Mouse (Mus musculus): ENCODE measurements around the gene Cyp2c37. TPM values are rescaled to one million over a fixed set of nuclear protein-coding genes. Genes with fewer than 3 reads are reported as not detected.
"Not testable (repeated sequence)": the region's sequence is repeated elsewhere in the genome, so short reads cannot be mapped to it uniquely, and the experiment has no call there.

Gene Cyp2c37
- 819 and 1,307 TPM in 2 replicates for total RNA-seq (2014; rRNA removed)
- 391 and 435 TPM in 2 replicates for polyA plus RNA-seq (2012; rRNA removed)

- DNase-seq (ENCODE audit: extremely low read depth, low read depth, low spot score), result peak; percentile 96
- not testable (repeated sequence) for H3K27ac ChIP-seq (replicated peaks; ENCODE audit: insufficient read depth, low read depth, low read length); H3K9ac ChIP-seq (ENCODE audit: low read depth, low read length); H3K27me3 ChIP-seq (ENCODE audit: control insufficient read depth, insufficient read depth, low read length); H3K4me1 ChIP-seq (ENCODE audit: control insufficient read depth, insufficient read depth, low read length); H3K79me2 ChIP-seq (ENCODE audit: control insufficient read depth, insufficient read depth, low read length); H3K36me3 ChIP-seq (ENCODE audit: control insufficient read depth, insufficient read depth, low read length)
- H3K4me3 ChIP-seq (ENCODE audit: insufficient read depth, low read depth, low read length), result peak within 1 kb of the TSS; percentile 50
- 42% methylated on average over 1 of the region's 1 CpGs for WGBS
Measured at GRCm38 (mm10) chr19:39992140-39992539, at the start of gene Cyp2c37. Gene Cyp2c37 (plus strand): TSS chr19:39992424.

- not testable (repeated sequence) for H3K4me3 ChIP-seq (ENCODE audit: insufficient read depth, low read depth, low read length); H3K36me3 ChIP-seq (ENCODE audit: control insufficient read depth, insufficient read depth, low read length); H3K27ac ChIP-seq (replicated peaks; ENCODE audit: insufficient read depth, low read depth, low read length); H3K9ac ChIP-seq (ENCODE audit: low read depth, low read length); H3K4me1 ChIP-seq (ENCODE audit: control insufficient read depth, insufficient read depth, low read length); DNase-seq (ENCODE audit: extremely low read depth, low read depth, low spot score); H3K79me2 ChIP-seq (ENCODE audit: control insufficient read depth, insufficient read depth, low read length)
- H3K27me3 ChIP-seq (ENCODE audit: control insufficient read depth, insufficient read depth, low read length), result peaks cover 14% of the 10 kb centered on the region; the same call in 1 of the 2 replicates
Measured at GRCm38 (mm10) chr19:39960861-39961260, 31.4 kb upstream of the Cyp2c37 start.

GRCm38 (mm10) chr19:39971096-39971495, 21.1 kb upstream of the Cyp2c37 start:
- not testable (repeated sequence) for H3K9ac ChIP-seq (ENCODE audit: low read depth, low read length); DNase-seq (ENCODE audit: extremely low read depth, low read depth, low spot score); H3K79me2 ChIP-seq (ENCODE audit: control insufficient read depth, insufficient read depth, low read length); H3K4me1 ChIP-seq (ENCODE audit: control insufficient read depth, insufficient read depth, low read length); H3K27me3 ChIP-seq (ENCODE audit: control insufficient read depth, insufficient read depth, low read length); H3K27ac ChIP-seq (replicated peaks; ENCODE audit: insufficient read depth, low read depth, low read length); H3K36me3 ChIP-seq (ENCODE audit: control insufficient read depth, insufficient read depth, low read length); H3K4me3 ChIP-seq (ENCODE audit: insufficient read depth, low read depth, low read length)
- 87% methylated on average over 3 of the region's 3 CpGs for WGBS

GRCm38 (mm10) chr19:39989471-39989870, 2.8 kb upstream of the Cyp2c37 start:
- 13% methylated on average over 2 of the region's 2 CpGs for WGBS
- H3K36me3 ChIP-seq (ENCODE audit: control insufficient read depth, insufficient read depth, low read length), result no peaks in the 10 kb centered on the region
- H3K27ac ChIP-seq (replicated peaks; ENCODE audit: insufficient read depth, low read depth, low read length), result no peak overlapping the region

More at GRCm38 (mm10) chr19:39989471-39989870, 2.8 kb upstream of the Cyp2c37 start:
- Histone ChIP-seq H3K4me1 (ENCODE audit: control insufficient read depth, insufficient read depth, low read length) (peaks cover 7% of the 10 kb centered on the region), H3K4me3 (ENCODE audit: insufficient read depth, low read depth, low read length) (no peak overlapping the region), H3K27me3 (ENCODE audit: control insufficient read depth, insufficient read depth, low read length) (no peaks in the 10 kb centered on the region), H3K79me2 (ENCODE audit: control insufficient read depth, insufficient read depth, low read length) (no peaks in the 10 kb centered on the region), H3K9ac (ENCODE audit: low read depth, low read length) (no peak overlapping the region)
- peak; percentile 96 for DNase-seq (ENCODE audit: extremely low read depth, low read depth, low spot score)
- TF ChIP-seq CTCF (IDR thresholded peaks at IDR 0.05; ENCODE audit: low read depth, low read length), result no peak
- TF ChIP-seq POLR2A (IDR thresholded peaks at IDR 0.05; ENCODE audit: extremely low read depth, insufficient read depth, low read length), result no peak

Other genes starting within 250 kb of the Cyp2c37 start
- gene Cyp2c40, start 179.6 kb upstream of the Cyp2c37 start, total RNA-seq (2014; rRNA removed), result 781 and 1,012 TPM in 2 replicates
- 334 and 395 TPM in 2 replicates for gene Cyp2c40, start 179.6 kb upstream of the Cyp2c37 start, polyA plus RNA-seq (2012; rRNA removed)
- gene Cyp2c69, start 105.6 kb upstream of the Cyp2c37 start, total RNA-seq (2014; rRNA removed), result 1,204 and 1,265 TPM in 2 replicates
- 457 and 608 TPM in 2 replicates for gene Cyp2c69, start 105.6 kb upstream of the Cyp2c37 start, polyA plus RNA-seq (2012; rRNA removed)
- 572 and 995 TPM in 2 replicates for gene Cyp2c54, start 81.4 kb downstream of the Cyp2c37 start, total RNA-seq (2014; rRNA removed)
- gene Cyp2c54, start 81.4 kb downstream of the Cyp2c37 start, polyA plus RNA-seq (2012; rRNA removed), result 179 and 234 TPM in 2 replicates
- gene Cyp2c50, start 97.3 kb downstream of the Cyp2c37 start, total RNA-seq (2014; rRNA removed), result 1,134 and 2,041 TPM in 2 replicates
- gene Cyp2c50, start 97.3 kb downstream of the Cyp2c37 start, polyA plus RNA-seq (2012; rRNA removed), result 617 and 644 TPM in 2 replicates
- gene Cyp2c70, start 194.9 kb downstream of the Cyp2c37 start, total RNA-seq (2014; rRNA removed), result 611 and 1,231 TPM in 2 replicates
- 211 and 219 TPM in 2 replicates for gene Cyp2c70, start 194.9 kb downstream of the Cyp2c37 start, polyA plus RNA-seq (2012; rRNA removed)